Mouse (Mus musculus) adrenal gland (tissue): ENCODE results near the gene Six4.
"Not testable (repeated sequence)": the region's sequence is repeated elsewhere in the genome, so short reads cannot be mapped to it uniquely, and the experiment has no call there.

ENCODE experiments used
- intact Hi-C: fragments of 180-260 bp; cut with DNase I; formaldehyde crosslinking; loops from one replicate; pipeline ENCODE4 v1.15.1; 2025
- long read RNA-seq, 2 experiments: library from polyadenylated mRNA; unstranded; transcript quantifications; one replicate each; pipeline ENCODE4 v2.0.0; 2020; ENCODE audit warnings: borderline replicate concordance in 1 of 2; ENCODE audit not compliant: insufficient replicate concordance in 1 of 2

Gene Six4
- long read RNA-seq, experiment 1, result 0 reads
- long read RNA-seq, experiment 2, result 0 reads

GRCm38 (mm10) chr12:73113196-73113595 is at the start of gene Six4:
Gene Six4, minus strand, starts transcription at chr12:73113456.
- intact Hi-C loops, result loop anchor here (5.0 kb wide), 1 partner anchor 71 kb away; no protein-coding TSS in a partner anchor

- intact Hi-C loops, result no loop called here
Observed at GRCm38 (mm10) chr12:73162408-73163181, 49.3 kb upstream of the Six4 start.

DNA sequence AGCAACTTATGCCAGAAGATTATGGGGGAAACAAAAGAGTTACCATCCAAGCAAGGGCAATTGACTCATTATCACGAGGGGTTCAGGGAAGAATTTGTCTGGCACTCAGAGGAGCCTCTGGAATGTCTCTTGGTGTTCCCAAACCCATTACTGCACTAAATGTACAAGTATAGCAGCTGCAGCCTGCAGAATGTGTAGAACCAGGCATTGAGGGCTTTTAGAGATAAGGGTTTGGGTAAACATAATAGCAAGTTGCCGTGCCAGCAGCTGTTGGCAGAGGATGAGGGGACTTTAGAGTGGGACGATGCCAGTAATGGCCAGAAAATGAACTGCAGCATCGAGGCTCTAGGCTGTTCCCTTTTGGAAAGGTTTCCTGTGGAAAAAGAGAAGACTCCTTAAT is 47.1 kb upstream of the Six4 start:
- intact Hi-C loops, result no loop called here

- intact Hi-C loops, result no loop called here
Observed at GRCm38 (mm10) chr12:73154150-73154549, 40.9 kb upstream of the Six4 start.

- intact Hi-C loops, result not testable (repeated sequence)
Observed at GRCm38 (mm10) chr12:73151038-73151437, 37.8 kb upstream of the Six4 start.

- intact Hi-C loops, result no loop called here
Observed at GRCm38 (mm10) chr12:73147236-73147635, 34.0 kb upstream of the Six4 start.

GRCm38 (mm10) chr12:73140732-73141131 is 27.5 kb upstream of the Six4 start:
- intact Hi-C loops, result no loop called here

DNA sequence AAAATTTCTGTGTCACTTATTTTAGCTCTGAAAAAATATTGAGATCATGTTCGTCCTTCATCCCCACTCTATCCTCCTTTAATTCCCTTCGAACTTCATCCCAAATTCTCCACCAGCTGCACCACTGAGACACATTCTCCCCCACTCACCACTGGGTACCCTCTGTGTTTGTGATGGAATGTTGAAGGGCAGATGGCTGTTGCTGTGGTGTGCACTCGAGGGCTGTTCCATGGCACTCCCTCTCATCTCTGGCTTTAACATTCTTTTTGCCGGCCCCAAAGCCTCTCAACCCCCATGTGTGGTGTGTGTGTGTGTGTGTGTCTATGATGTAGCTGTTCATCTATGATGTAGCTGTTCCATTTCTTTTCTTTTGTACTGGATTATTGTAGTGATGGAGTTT is 12.0 kb upstream of the Six4 start:
- intact Hi-C loops, result no loop called here

DNA sequence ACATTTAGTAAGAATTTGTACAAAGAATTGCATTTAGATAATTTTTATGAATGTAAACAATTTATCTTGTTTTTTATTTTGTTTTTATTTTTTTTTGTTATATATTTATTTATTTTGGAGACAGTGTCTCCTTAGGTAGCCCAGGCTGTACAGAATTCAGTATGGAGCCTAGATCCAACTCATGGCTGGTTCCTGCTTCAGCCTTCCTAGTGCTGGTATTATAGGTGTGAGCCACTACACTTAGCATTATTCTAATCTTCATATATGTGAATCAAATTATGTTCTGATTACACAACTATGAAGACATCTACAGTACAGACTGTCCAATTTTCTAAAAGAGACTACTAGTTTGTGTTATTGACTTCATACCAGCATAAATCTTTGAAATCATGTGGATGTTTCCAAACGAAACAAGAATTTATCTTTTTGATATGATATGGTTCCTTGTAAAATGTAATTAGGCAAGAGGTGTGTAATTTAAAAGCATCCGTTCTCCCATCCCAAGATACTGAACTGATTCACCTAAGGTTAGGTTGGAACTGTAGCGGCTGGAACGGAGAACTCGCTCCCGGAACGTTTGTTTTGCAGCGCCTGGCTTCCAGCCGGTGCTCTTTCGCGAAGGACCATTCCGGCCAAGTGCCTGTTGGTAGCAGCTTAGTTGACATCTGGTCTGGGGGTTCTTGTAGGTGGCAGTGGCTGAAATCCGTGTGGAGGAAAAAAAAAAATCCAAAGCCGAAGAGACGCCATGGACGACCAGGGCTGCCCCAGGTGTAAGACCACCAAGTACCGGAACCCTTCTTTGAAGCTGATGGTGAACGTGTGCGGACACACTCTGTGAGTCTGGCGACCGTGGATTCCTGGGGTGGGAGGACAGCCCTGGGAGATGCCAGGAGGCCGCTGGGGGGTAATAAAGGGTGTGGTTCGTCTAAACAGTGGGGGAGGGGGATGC is 10.1 kb upstream of the Six4 start, which contains the start of gene Mnat1:
TSS of gene Mnat1 (plus strand) at position 625 of the 949 bp plus-strand sequence.
- intact Hi-C loops, result no loop called here

DNA sequence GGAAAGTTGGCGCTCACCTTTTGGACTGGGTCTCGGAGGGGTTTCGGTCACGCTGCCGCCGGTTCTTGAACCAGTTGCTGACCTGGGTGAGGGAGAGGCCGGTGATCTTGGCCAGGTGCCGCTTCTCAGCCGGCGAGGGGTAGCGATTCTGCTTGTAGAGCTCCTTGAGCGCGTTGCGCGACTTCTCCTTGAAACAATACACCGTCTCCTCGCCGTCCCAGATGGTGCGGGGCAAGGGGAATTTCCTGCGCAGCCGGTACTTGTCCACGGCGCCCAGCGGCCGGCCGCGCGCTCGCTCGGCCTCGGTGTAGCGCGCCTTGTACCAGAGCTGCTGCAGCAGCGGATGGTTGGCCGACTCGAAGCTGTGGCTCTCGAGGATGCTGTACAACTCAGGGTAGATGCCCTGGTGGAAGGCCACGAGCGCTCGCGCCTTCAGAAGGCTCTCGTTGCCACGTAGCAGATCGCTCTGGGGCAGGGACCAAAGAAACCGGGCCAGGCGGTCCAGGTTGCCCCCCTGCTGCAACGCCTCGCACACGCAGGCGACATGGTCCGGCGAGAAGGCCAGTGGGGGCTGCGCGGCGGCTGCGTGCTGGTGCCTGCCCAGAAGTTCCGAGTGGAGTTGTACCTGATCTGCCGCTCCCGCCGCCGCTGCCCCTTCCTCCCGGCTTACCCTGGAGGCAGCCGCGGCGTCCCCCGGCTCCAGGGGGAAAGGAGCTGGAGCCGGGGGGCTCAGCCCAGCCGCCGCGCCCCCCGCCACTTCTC is 749 bp downstream of the Six4 start:
- intact Hi-C loops, result loop anchor here (5.0 kb wide), 1 partner anchor 70 kb away; no protein-coding TSS in a partner anchor

GRCm38 (mm10) chr12:73111561-73112325 is 1.5 kb downstream of the Six4 start:
- intact Hi-C loops, result loop anchor here (5.0 kb wide), 1 partner anchor 69 kb away; no protein-coding TSS in a partner anchor

GRCm38 (mm10) chr12:73110431-73111111 is 2.7 kb downstream of the Six4 start:
- intact Hi-C loops, result loop anchor here (5.0 kb wide), 1 partner anchor 68 kb away; no protein-coding TSS in a partner anchor

- intact Hi-C loops, result no loop called here
Observed at GRCm38 (mm10) chr12:73107821-73108220, 5.4 kb downstream of the Six4 start.

GRCm38 (mm10) chr12:73103713-73104112 is 9.5 kb downstream of the Six4 start:
- intact Hi-C loops, result no loop called here

DNA sequence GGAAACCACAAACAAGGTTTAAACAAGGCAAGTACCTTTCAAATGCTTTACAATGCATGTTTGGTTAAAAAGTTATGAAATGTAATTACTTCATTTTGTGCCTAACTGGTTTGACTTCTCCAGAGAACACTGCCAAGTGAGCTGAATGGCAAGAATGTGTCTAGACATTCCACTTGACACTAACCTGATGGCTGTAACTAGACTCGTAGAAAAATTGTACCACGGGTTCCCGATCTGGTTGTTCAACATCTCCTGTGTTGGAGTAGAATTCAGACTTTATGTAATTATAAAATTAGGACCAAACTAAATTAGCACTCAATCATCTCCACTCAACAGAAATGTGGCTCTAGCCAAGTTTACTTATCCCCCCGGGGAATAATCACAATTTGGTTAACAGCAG is 14.7 kb downstream of the Six4 start:
- intact Hi-C loops, result no loop called here

- intact Hi-C loops, result not testable (repeated sequence)
Observed at GRCm38 (mm10) chr12:73096177-73096576, 17.1 kb downstream of the Six4 start.

GRCm38 (mm10) chr12:73094605-73095004 is 18.7 kb downstream of the Six4 start:
- intact Hi-C loops, result no loop called here

GRCm38 (mm10) chr12:73094189-73094588 is 19.1 kb downstream of the Six4 start:
- intact Hi-C loops, result no loop called here

GRCm38 (mm10) chr12:73090672-73091335 is 22.5 kb downstream of the Six4 start:
- intact Hi-C loops, result no loop called here
